Mouse (Mus musculus): ENCODE measurements around the gene Rnaseh2b.

DNA sequence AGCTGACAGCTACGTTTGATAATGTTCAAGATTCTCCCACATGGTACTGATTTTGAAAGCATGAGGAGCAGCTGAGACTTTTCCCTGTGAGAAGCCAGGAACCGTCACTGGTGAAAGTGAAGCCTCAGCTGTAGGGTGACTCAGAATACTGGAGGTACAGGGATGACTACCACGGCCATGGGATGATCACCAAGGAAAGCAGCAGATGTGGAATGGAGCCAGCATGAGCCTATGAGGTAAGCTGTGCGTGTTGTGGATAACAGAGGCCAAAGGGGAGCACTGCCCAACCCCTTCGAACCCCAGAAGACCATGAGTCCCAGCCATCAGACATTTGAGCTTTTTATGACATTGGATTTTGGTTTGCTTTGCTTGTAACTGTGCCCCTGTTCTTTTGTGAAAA lies 36.3 kb upstream of the Rnaseh2b start:
- no peak for TF ChIP-seq CTCF (IDR thresholded peaks at IDR 0.05; ENCODE audit: control insufficient read depth, insufficient read depth, insufficient read length)
- no peak for TF ChIP-seq MYOG (IDR thresholded peaks at IDR 0.05; ENCODE audit: control insufficient read depth, extremely low read depth, insufficient read length)

Data from C2C12 (cell line).